Mouse (Mus musculus) small intestine, adult 2 months (tissue): ENCODE results near the gene Gm10719.
"Not testable (repeated sequence)": the region's sequence is repeated elsewhere in the genome, so short reads cannot be mapped to it uniquely, and the experiment has no call there.

Experiments
- CTCF ChIP-seq: fragments of 200-500 bp; IDR thresholded peaks from 2 replicates; pipeline ENCODE4 v1.5.1; 2012; ENCODE audit warnings: low read depth, mild to moderate bottlenecking, control low read depth, inconsistent platforms, low read length, moderate library complexity, mixed read lengths; ENCODE audit not compliant: insufficient replicate concordance, insufficient read length; ENCODE audit errors: extremely low read depth
- POLR2A ChIP-seq: fragments of 200-500 bp; IDR thresholded peaks from 2 replicates; pipeline ENCODE4 v1.6.1; 2012; ENCODE audit warnings: low read depth, mild to moderate bottlenecking, control low read depth, inconsistent platforms, low read length, moderate library complexity

- not testable (repeated sequence) for TF ChIP-seq CTCF, POLR2A
Observed at GRCm38 (mm10) chr9:3026136-3026535, 8.9 kb downstream of the Gm10719 start.
